Mouse (Mus musculus) MEL (cell line): ENCODE data around the gene Ell. TPM values are rescaled to one million over a fixed set of nuclear protein-coding genes. Genes with fewer than 3 reads are reported as not detected.
A peak's percentile ranks its signal among the peaks of the same experiment; 100 is the strongest.

Experiments used
- DNase-seq: peaks from one replicate; pipeline ENCODE4 v3.0.0; 2011; ENCODE audit warnings: low read depth, low spot score
- H3K27ac ChIP-seq: 2 replicates; pipeline ENCODE4 v1.5.1; 2012; ENCODE audit warnings: low read depth, mild to moderate bottlenecking, control low read depth, low read length, moderate library complexity; ENCODE audit not compliant: control insufficient read depth
- H3K27me3 ChIP-seq, 2 experiments: fragments of 150-350 bp in 1 of 2; sonication (generic) in 1 of 2; 2 replicates each; pipeline ENCODE4 v1.6.1; 2012; ENCODE audit warnings: low read length in 2 of 2, mild to moderate bottlenecking in 2 of 2, improper control_type of control experiment in 1 of 2, moderate library complexity in 1 of 2; ENCODE audit not compliant: insufficient read depth in 2 of 2, control insufficient read depth in 1 of 2
- H3K36me3 ChIP-seq, 2 experiments: 2 replicates each; pipeline ENCODE4 v1.6.1; 2012 to 2014; ENCODE audit warnings: low read length in 2 of 2, improper control_type of control experiment in 1 of 2, inconsistent platforms in 1 of 2, mild to moderate bottlenecking in 1 of 2; ENCODE audit not compliant: insufficient read depth in 2 of 2, control insufficient read depth in 1 of 2
- H3K4me1 ChIP-seq, 2 experiments: fragments of 150-350 bp in 1 of 2; sonication (generic) in 1 of 2; 2 replicates each; pipeline ENCODE4 v1.6.1; 2012; ENCODE audit warnings: low read length in 2 of 2, improper control_type of control experiment in 1 of 2, mild to moderate bottlenecking in 1 of 2; ENCODE audit not compliant: insufficient read depth in 2 of 2, control insufficient read depth in 1 of 2
- H3K4me3 ChIP-seq, 2 experiments: fragments of 150-350 bp in 1 of 2; sonication (generic) in 1 of 2; 2 replicates each; pipeline ENCODE4 v1.5.1; 2012; ENCODE audit warnings: low read depth in 2 of 2, low read length in 2 of 2, mild to moderate bottlenecking in 2 of 2, moderate library complexity in 2 of 2, control low read depth in 1 of 2, improper control_type of control experiment in 1 of 2; ENCODE audit not compliant: control insufficient read depth in 1 of 2, insufficient read depth in 1 of 2
- H3K79me2 ChIP-seq: 2 replicates; pipeline ENCODE4 v1.6.1; 2012; ENCODE audit warnings: mild to moderate bottlenecking, low read length, moderate library complexity; ENCODE audit not compliant: control insufficient read depth, poor library complexity, insufficient read depth
- H3K9ac ChIP-seq: 2 replicates; pipeline ENCODE4 v1.6.1; 2012; ENCODE audit warnings: low read depth, mild to moderate bottlenecking, control low read depth, low read length, moderate library complexity; ENCODE audit not compliant: control insufficient read depth, poor library complexity, severe bottlenecking
- H3K9me3 ChIP-seq: fragments of 150-350 bp; sonication (generic); replicated peaks from 2 replicates; pipeline ENCODE4 v1.6.1; 2012; ENCODE audit warnings: mild to moderate bottlenecking, low read length, improper control_type of control experiment, moderate library complexity; ENCODE audit not compliant: insufficient read depth
- CTCF ChIP-seq, 3 experiments: IDR thresholded peaks in 2 of 3; conservative IDR thresholded peaks in 1 of 3; 2 replicates each; pipeline ENCODE4 v1.5.1; 2011 to 2012; ENCODE audit warnings: low read length in 3 of 3, low read depth in 2 of 3, mild to moderate bottlenecking in 2 of 3, improper control_type of control experiment in 1 of 3, inconsistent platforms in 1 of 3, mixed read lengths in 1 of 3, moderate library complexity in 1 of 3; ENCODE audit not compliant: control insufficient read depth in 1 of 3, insufficient read depth in 1 of 3, poor library complexity in 1 of 3, severe bottlenecking in 1 of 3
- E2F4 ChIP-seq: IDR thresholded peaks from 2 replicates; pipeline ENCODE4 v1.6.1; 2011; ENCODE audit warnings: low read depth, low read length, improper control_type of control experiment, borderline replicate concordance
- ELF1 ChIP-seq: IDR thresholded peaks from 2 replicates; pipeline ENCODE4 v1.6.1; 2014; ENCODE audit warnings: low read depth, mild to moderate bottlenecking, inconsistent platforms, low read length, improper control_type of control experiment, moderate library complexity
- EP300 ChIP-seq, 2 experiments: IDR thresholded peaks; 2 replicates each; pipeline ENCODE4 v1.6.1; 2011; ENCODE audit warnings: improper control_type of control experiment in 2 of 2, low read length in 2 of 2, low read depth in 1 of 2, mild to moderate bottlenecking in 1 of 2
- ETS1 ChIP-seq: IDR thresholded peaks from 2 replicates; pipeline ENCODE4 v1.6.1; 2012; ENCODE audit warnings: low read depth, mild to moderate bottlenecking, inconsistent platforms, low read length, improper control_type of control experiment, moderate library complexity
- GABPA ChIP-seq: IDR thresholded peaks from 2 replicates; pipeline ENCODE4 v1.6.1; 2012; ENCODE audit warnings: low read depth, mild to moderate bottlenecking, inconsistent platforms, low read length, improper control_type of control experiment, moderate library complexity
- GATA1 ChIP-seq: IDR thresholded peaks from 2 replicates; pipeline ENCODE4 v1.6.1; 2011; ENCODE audit warnings: low read depth, low read length, improper control_type of control experiment
- JUND ChIP-seq: IDR thresholded peaks from 2 replicates; pipeline ENCODE4 v1.6.1; 2011; ENCODE audit warnings: low read depth, mild to moderate bottlenecking, improper control_type of control experiment, low read length
- KAT2A ChIP-seq: conservative IDR thresholded peaks from 2 replicates; pipeline ENCODE4 v1.6.1; 2012; ENCODE audit warnings: low read depth, low read length, improper control_type of control experiment, inconsistent platforms
- MAFK ChIP-seq: IDR thresholded peaks from 2 replicates; pipeline ENCODE4 v1.6.1; 2011; ENCODE audit warnings: low read depth, mild to moderate bottlenecking, low read length, improper control_type of control experiment, borderline replicate concordance
- MAZ ChIP-seq: IDR thresholded peaks from 2 replicates; pipeline ENCODE4 v1.6.1; 2012; ENCODE audit warnings: low read depth, mild to moderate bottlenecking, inconsistent platforms, low read length, improper control_type of control experiment
- MEF2A ChIP-seq: IDR thresholded peaks from 2 replicates; pipeline ENCODE4 v1.6.1; 2014; ENCODE audit warnings: low read depth, mild to moderate bottlenecking, inconsistent platforms, low read length, improper control_type of control experiment; ENCODE audit not compliant: poor library complexity, insufficient replicate concordance, severe bottlenecking; ENCODE audit errors: extremely low read depth
- MXI1 ChIP-seq: IDR thresholded peaks from 2 replicates; pipeline ENCODE4 v1.6.1; 2011; ENCODE audit warnings: mild to moderate bottlenecking, low read depth, low read length, improper control_type of control experiment
- MYB ChIP-seq: IDR thresholded peaks from 2 replicates; pipeline ENCODE4 v1.6.1; 2011; ENCODE audit warnings: mild to moderate bottlenecking, low read depth, low read length, improper control_type of control experiment
- NRF1 ChIP-seq: IDR thresholded peaks from 2 replicates; pipeline ENCODE4 v1.6.1; 2014; ENCODE audit warnings: low read depth, mild to moderate bottlenecking, inconsistent platforms, low read length, improper control_type of control experiment, moderate library complexity; ENCODE audit not compliant: poor library complexity, insufficient read depth, severe bottlenecking
- POLR2AphosphoS2 ChIP-seq: IDR thresholded peaks from 2 replicates; pipeline ENCODE4 v1.6.1; 2011; ENCODE audit warnings: low read length, improper control_type of control experiment
- POLR2AphosphoS5 ChIP-seq: IDR thresholded peaks from 2 replicates; pipeline ENCODE4 v1.6.1; 2012; ENCODE audit warnings: low read depth, borderline replicate concordance, mild to moderate bottlenecking, inconsistent platforms, low read length, moderate library complexity, mixed read lengths
- RAD21 ChIP-seq: IDR thresholded peaks from 2 replicates; pipeline ENCODE4 v1.6.1; 2011; ENCODE audit warnings: mild to moderate bottlenecking, low read depth, low read length, improper control_type of control experiment
- RCOR1 ChIP-seq: IDR thresholded peaks from 2 replicates; pipeline ENCODE4 v1.6.1; 2012; ENCODE audit warnings: low read depth, mild to moderate bottlenecking, inconsistent platforms, low read length, improper control_type of control experiment
- SIN3A ChIP-seq: IDR thresholded peaks from 2 replicates; pipeline ENCODE4 v1.6.1; 2012; ENCODE audit warnings: low read length, improper control_type of control experiment, inconsistent platforms
- SMC3 ChIP-seq: IDR thresholded peaks from 2 replicates; pipeline ENCODE4 v1.6.1; 2011; ENCODE audit warnings: low read depth, low read length, improper control_type of control experiment
- TCF12 ChIP-seq: IDR thresholded peaks from 2 replicates; pipeline ENCODE4 v1.6.1; 2014; ENCODE audit warnings: low read depth, mild to moderate bottlenecking, inconsistent platforms, low read length, improper control_type of control experiment, moderate library complexity
- ZMIZ1 ChIP-seq: IDR thresholded peaks from 2 replicates; pipeline ENCODE4 v1.6.1; 2012; ENCODE audit warnings: low read depth, mild to moderate bottlenecking, inconsistent platforms, low read length, improper control_type of control experiment, moderate library complexity
- ZNF384 ChIP-seq: IDR thresholded peaks from 2 replicates; pipeline ENCODE4 v1.6.1; 2012; ENCODE audit warnings: low read depth, mild to moderate bottlenecking, inconsistent platforms, low read length, improper control_type of control experiment
- polyA plus RNA-seq, 2 experiments: library from polyadenylated mRNA; stranded (reverse) in 1 of 2; unstranded in 1 of 2; fragments of >175 nt in 1 of 2; fragments of >200 nt in 1 of 2; gene quantifications; 2 replicates each; pipeline versions ENCODE4 v1.2.1 to v1.2.4; 2012; ENCODE audit warnings: low replicate concordance in 2 of 2, low read depth in 1 of 2; ENCODE audit not compliant: insufficient read length in 2 of 2, insufficient read depth in 1 of 2, missing spikeins in 1 of 2
- total RNA-seq: library from RNA; depleted of rRNA; stranded (reverse); fragments of 300-350 nt; gene quantifications from 2 replicates; pipeline ENCODE4 v1.2.3, GENCODE M21; 2012

Gene Ell
- total and polyA plus RNA-seq, 3 experiments = 12.4 to 25.9 TPM; not detected in 1

DNA sequence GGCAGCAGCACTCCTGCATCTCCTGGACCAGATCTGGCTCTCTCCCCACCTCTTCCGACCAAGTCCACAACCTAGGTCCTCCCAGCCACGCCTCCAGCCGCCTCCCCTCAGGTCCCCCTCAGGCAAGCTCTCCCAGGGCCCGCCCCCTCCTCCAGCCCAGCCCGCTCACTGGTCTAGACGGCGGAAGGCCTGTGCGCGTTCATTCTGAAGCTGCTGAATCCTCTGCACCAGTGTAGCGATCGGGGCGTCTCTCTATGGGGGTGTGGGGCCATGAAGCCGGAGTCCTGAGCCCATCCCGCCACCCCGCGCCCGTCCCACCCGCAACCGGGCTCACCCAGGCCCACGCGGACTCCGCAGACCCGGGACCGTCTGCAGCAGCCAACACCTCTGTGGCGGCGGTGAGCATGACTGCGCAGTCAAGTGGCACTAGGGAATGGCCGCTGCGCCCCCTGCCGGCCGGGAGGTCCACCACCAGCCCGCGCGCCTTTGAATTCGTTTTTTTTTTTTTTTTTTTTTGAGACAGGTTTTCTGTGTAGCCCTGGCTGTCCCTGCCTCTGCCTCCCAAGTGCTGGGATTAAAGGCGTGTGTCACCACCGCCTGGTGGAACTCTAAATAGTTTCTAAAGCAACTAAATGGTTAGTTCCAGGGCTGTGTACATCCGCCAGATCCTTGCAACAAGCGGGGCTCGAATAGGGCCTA lies 32.8 kb upstream of the Ell start, which contains the start of gene Rex1bd (continued):
- TF ChIP-seq TCF12 (peak; percentile 48), E2F4 (no peak), RCOR1 (no peak), MAFK (no peak), MAZ (no peak), JUND (0 out of 2 replicates have a peak, but pooled peaks have one; percentile 19), MEF2A (no peak), SIN3A (peak; percentile 78), ZMIZ1 (no peak; the same call in 1 of the 2 replicates), MXI1 (peak; percentile 87), CTCF (IDR thresholded peaks at IDR 0.05 in 2 of 3, conservative IDR thresholded peaks at IDR 0.05 in 1 of 3; ENCODE audit: control insufficient read depth in 1 of 3, insufficient read depth in 1 of 3, low read depth in 2 of 3, low read length in 3 of 3, poor library complexity in 1 of 3, severe bottlenecking in 1 of 3) (peak; percentile 34 to 93 (median 79); a peak in 5 of 6 replicates), RAD21 (peak; percentile 42), POLR2AphosphoS2 (no peak; the same call in 1 of the 2 replicates), ELF1 (no peak), NRF1 (no peak), KAT2A (peak; percentile 54; the same call in 1 of the 2 replicates), POLR2AphosphoS5 (no peak; the same call in 1 of the 2 replicates), GABPA (peak; percentile 51; the same call in 1 of the 2 replicates), GATA1 (no peak), SMC3 (peak; percentile 59), EP300 (IDR thresholded peaks at IDR 0.05; ENCODE audit: low read depth in 1 of 2, low read length in 2 of 2) (peak in 1 of 2 experiments; percentile 38; a peak in 2 of 4 replicates)
- TF ChIP-seq, all 39 proteins: peak for 19

GRCm38 (mm10) chr8:70507027-70507393 lies 32.2 kb upstream of the Ell start:
- peaks cover 41% of the 10 kb centered on the region for H3K79me2 ChIP-seq
- peak overlapping the region; percentile 48 for H3K27ac ChIP-seq
- H3K4me3 ChIP-seq = peak overlapping the region; percentile 8 to 9; a peak in 3 of 4 replicates
- H3K36me3 ChIP-seq = peaks cover 5 to 22% of the 10 kb centered on the region in 2 experiments; a peak in 3 of 4 replicates
- peaks cover 0 to 39% of the 10 kb centered on the region in 2 experiments; a peak in 2 of 4 replicates for H3K4me1 ChIP-seq
- H3K27me3 ChIP-seq = no peaks in the 10 kb centered on the region
- no peak for DNase-seq
- no peaks in the 10 kb centered on the region for H3K9me3 ChIP-seq
- peak overlapping the region; percentile 37 for H3K9ac ChIP-seq
- TF ChIP-seq MYB (no peak), ETS1 (no peak), ZNF384 (no peak), RAD21 (no peak), JUND (0 out of 2 replicates have a peak, but pooled peaks have one; percentile 1), KAT2A (0 out of 2 replicates have a peak, but pooled peaks have one; percentile 12), POLR2AphosphoS2 (peak; percentile 95), POLR2AphosphoS5 (peak; percentile 51; the same call in 1 of the 2 replicates), ZMIZ1 (0 out of 2 replicates have a peak, but pooled peaks have one; percentile 9)
